Mouse (Mus musculus) heart, embryonic 12.5 days (tissue): ENCODE measurements around the gene Gm10272. TPM values are rescaled to one million over a fixed set of nuclear protein-coding genes. Genes with fewer than 3 reads are reported as not detected.

Experiments
- ATAC-seq: fragments of 200-750 bp; cut with Nextera tagmentation; 2 replicates; pipeline ENCODE4 v1.8.0; 2017; ENCODE audit warnings: moderate TSS enrichment, moderate library complexity; ENCODE audit not compliant: insufficient number of reproducible peaks, low FRiP score
- H3K27ac ChIP-seq: fragments of 300-500 bp; sonication (generic); 2 replicates; pipeline ENCODE4 v1.5.1; 2016; ENCODE audit warnings: mild to moderate bottlenecking, moderate library complexity; ENCODE audit not compliant: poor library complexity, severe bottlenecking
- H3K27me3 ChIP-seq: fragments of 300-500 bp; sonication (generic); replicated peaks from 2 replicates; pipeline ENCODE4 v1.6.1; 2016; ENCODE audit warnings: mild to moderate bottlenecking, moderate library complexity
- H3K36me3 ChIP-seq: fragments of 300-500 bp; sonication (generic); 2 replicates; pipeline ENCODE4 v1.6.1; 2016; ENCODE audit warnings: mild to moderate bottlenecking, moderate library complexity
- H3K4me1 ChIP-seq: fragments of 300-500 bp; sonication (generic); replicated peaks from 2 replicates; pipeline ENCODE4 v1.6.1; 2016; ENCODE audit warnings: mild to moderate bottlenecking
- H3K4me2 ChIP-seq: fragments of 300-500 bp; sonication (generic); 2 replicates; pipeline ENCODE4 v1.6.1; 2016; ENCODE audit warnings: mild to moderate bottlenecking, moderate library complexity
- H3K4me3 ChIP-seq: fragments of 300-500 bp; sonication (generic); 2 replicates; pipeline ENCODE4 v1.5.1; 2016; ENCODE audit warnings: mild to moderate bottlenecking
- H3K9ac ChIP-seq: fragments of 300-500 bp; sonication (generic); 2 replicates; pipeline ENCODE4 v1.6.1; 2016; ENCODE audit warnings: mild to moderate bottlenecking, moderate library complexity
- H3K9me3 ChIP-seq: fragments of 300-500 bp; sonication (generic); replicated peaks from 2 replicates; pipeline ENCODE4 v1.6.1; 2016; ENCODE audit warnings: mild to moderate bottlenecking, moderate library complexity
- WGBS: fragments of 180-500 bp; shearing (Covaris S2); methylation state at CpG from one replicate; pipeline ENCODE4 v1.1.7; 2016; 5-methylcytosine and 5-hydroxymethylcytosine counted together
- polyA plus RNA-seq: library from polyadenylated mRNA; unstranded; fragments of >200 nt; fragmentation: Nextera tagmentation; extraction: Ambion mirVana; gene quantifications from 2 replicates; pipeline ENCODE4 v1.2.1, GENCODE M21; 2016

Gene Gm10272
- not detected in 2 replicates for polyA plus RNA-seq

- H3K9ac ChIP-seq = no peak within 1 kb of the TSS
- no peak within 1 kb of the TSS for H3K4me2 ChIP-seq
- no peaks in the 10 kb centered on the region for H3K27me3 ChIP-seq
- H3K36me3 ChIP-seq = no peaks in the 10 kb centered on the region
- H3K27ac ChIP-seq = no peak within 1 kb of the TSS
- no peak for ATAC-seq
- no peaks in the 10 kb centered on the region for H3K4me1 ChIP-seq
- peaks cover 18% of the 10 kb centered on the region; the same call in 1 of the 2 replicates for H3K9me3 ChIP-seq
- WGBS = 95% methylated on average over 1 of the region's 1 CpGs
- H3K4me3 ChIP-seq = no peak within 1 kb of the TSS
These were observed at the start of gene Gm10272 for GRCm38 (mm10) chr10:77706326-77706725. TSS of gene Gm10272 (plus strand) at chr10:77706626.

- H3K4me3 ChIP-seq = no peak overlapping the region
- peaks cover 5% of the 10 kb centered on the region for H3K27me3 ChIP-seq
- H3K36me3 ChIP-seq = no peaks in the 10 kb centered on the region
- H3K9ac ChIP-seq = no peak overlapping the region
- H3K9me3 ChIP-seq = peaks cover 10% of the 10 kb centered on the region; the same call in 1 of the 2 replicates
- H3K4me1 ChIP-seq = no peaks in the 10 kb centered on the region
- ATAC-seq = no peak
- no peak overlapping the region for H3K27ac ChIP-seq
- WGBS = 66% methylated on average over 15 of the region's 15 CpGs
- no peak overlapping the region for H3K4me2 ChIP-seq
These were observed 48.0 kb upstream of the Gm10272 start for GRCm38 (mm10) chr10:77658286-77658994.

- Histone ChIP-seq H3K27me3 (peaks cover 38% of the 10 kb centered on the region), H3K4me1 (no peaks in the 10 kb centered on the region), H3K4me2 (peak overlapping the region; percentile 32), H3K4me3 (0 out of 2 replicates have a peak overlapping the region, but pooled peaks have one; percentile 5), H3K27ac (no peak overlapping the region), H3K36me3 (no peaks in the 10 kb centered on the region), H3K9me3 (peaks cover 10% of the 10 kb centered on the region; the same call in 1 of the 2 replicates), H3K9ac (no peak overlapping the region)
- 35% methylated on average over 43 of the region's 43 CpGs for WGBS
- no peak; the same call in 1 of the 2 replicates for ATAC-seq
These were observed 42.3 kb upstream of the Gm10272 start for GRCm38 (mm10) chr10:77663949-77664665.

- Histone ChIP-seq H3K36me3 (no peaks in the 10 kb centered on the region), H3K27ac (no peak overlapping the region), H3K9ac (no peak overlapping the region), H3K4me2 (no peak overlapping the region), H3K4me3 (no peak overlapping the region), H3K9me3 (no peaks in the 10 kb centered on the region; the same call in 1 of the 2 replicates), H3K4me1 (no peaks in the 10 kb centered on the region), H3K27me3 (peaks cover 38% of the 10 kb centered on the region)
- WGBS = 80% methylated on average over 8 of the region's 8 CpGs
- ATAC-seq = no peak
These were observed 40.1 kb upstream of the Gm10272 start for GRCm38 (mm10) chr10:77666342-77666741.

GRCm38 (mm10) chr10:77667402-77667801 lies 39.0 kb upstream of the Gm10272 start:
- 70% methylated on average over 4 of the region's 4 CpGs for WGBS
- H3K27me3 ChIP-seq = peaks cover 38% of the 10 kb centered on the region
- no peak overlapping the region for H3K4me2 ChIP-seq
- H3K36me3 ChIP-seq = no peaks in the 10 kb centered on the region
- H3K4me3 ChIP-seq = no peak overlapping the region
- no peak overlapping the region for H3K9ac ChIP-seq
- no peaks in the 10 kb centered on the region for H3K4me1 ChIP-seq
- ATAC-seq = no peak
- H3K27ac ChIP-seq = no peak overlapping the region
- H3K9me3 ChIP-seq = no peaks in the 10 kb centered on the region; the same call in 1 of the 2 replicates

- H3K27ac ChIP-seq = no peak overlapping the region
- ATAC-seq = no peak
- H3K36me3 ChIP-seq = no peaks in the 10 kb centered on the region
- WGBS = 76% methylated on average over 4 of the region's 4 CpGs
- H3K9me3 ChIP-seq = no peaks in the 10 kb centered on the region; the same call in 1 of the 2 replicates
- no peaks in the 10 kb centered on the region for H3K4me1 ChIP-seq
- no peak overlapping the region for H3K4me2 ChIP-seq
- no peak overlapping the region for H3K9ac ChIP-seq
- H3K4me3 ChIP-seq = no peak overlapping the region
- peaks cover 23% of the 10 kb centered on the region for H3K27me3 ChIP-seq
These were observed 35.7 kb upstream of the Gm10272 start for GRCm38 (mm10) chr10:77670710-77671109.

- peak; percentile 89 for ATAC-seq
- H3K27ac ChIP-seq = no peak overlapping the region
These were observed 34.9 kb upstream of the Gm10272 start for GRCm38 (mm10) chr10:77671519-77671918.

GRCm38 (mm10) chr10:77673765-77674164 lies 32.7 kb upstream of the Gm10272 start:
- 55% methylated on average over 13 of the region's 13 CpGs for WGBS
- ATAC-seq = no peak
- H3K4me2 ChIP-seq = no peak overlapping the region
- H3K27ac ChIP-seq = no peak overlapping the region
- H3K9ac ChIP-seq = no peak overlapping the region
- no peaks in the 10 kb centered on the region; the same call in 1 of the 2 replicates for H3K9me3 ChIP-seq
- H3K36me3 ChIP-seq = no peaks in the 10 kb centered on the region
- H3K4me1 ChIP-seq = peaks cover 8% of the 10 kb centered on the region
- H3K4me3 ChIP-seq = no peak overlapping the region
- H3K27me3 ChIP-seq = peaks cover 42% of the 10 kb centered on the region

More at GRCm38 (mm10) chr10:77671519-77671918, 34.9 kb upstream of the Gm10272 start:
- no peaks in the 10 kb centered on the region; the same call in 1 of the 2 replicates for H3K9me3 ChIP-seq
- no peaks in the 10 kb centered on the region for H3K36me3 ChIP-seq
- H3K4me3 ChIP-seq = no peak overlapping the region
- 12% methylated on average over 4 of the region's 4 CpGs for WGBS
- no peak overlapping the region for H3K9ac ChIP-seq
- no peak overlapping the region for H3K4me2 ChIP-seq
- H3K27me3 ChIP-seq = peaks cover 23% of the 10 kb centered on the region
- H3K4me1 ChIP-seq = no peaks in the 10 kb centered on the region

GRCm38 (mm10) chr10:77677562-77677961 lies 28.9 kb upstream of the Gm10272 start:
- H3K9ac ChIP-seq = no peak overlapping the region
- peak overlapping the region; percentile 35 for H3K4me3 ChIP-seq
- peaks cover 8% of the 10 kb centered on the region for H3K4me1 ChIP-seq
- H3K27ac ChIP-seq = no peak overlapping the region
- H3K36me3 ChIP-seq = no peaks in the 10 kb centered on the region
- peaks cover 62% of the 10 kb centered on the region for H3K27me3 ChIP-seq
- H3K4me2 ChIP-seq = peak overlapping the region; percentile 65
- no peaks in the 10 kb centered on the region for H3K9me3 ChIP-seq
- 1% methylated on average over 35 of the region's 35 CpGs for WGBS
- ATAC-seq = no peak

GRCm38 (mm10) chr10:77682994-77683393 lies 23.4 kb upstream of the Gm10272 start:
- H3K9ac ChIP-seq = no peak overlapping the region
- H3K27ac ChIP-seq = no peak overlapping the region
- WGBS = 68% methylated on average over 7 of the region's 7 CpGs
- H3K4me1 ChIP-seq = peaks cover 10% of the 10 kb centered on the region
- H3K9me3 ChIP-seq = no peaks in the 10 kb centered on the region
- H3K27me3 ChIP-seq = peaks cover 81% of the 10 kb centered on the region
- no peak overlapping the region for H3K4me3 ChIP-seq
- ATAC-seq = no peak
- H3K36me3 ChIP-seq = no peaks in the 10 kb centered on the region
- no peak overlapping the region for H3K4me2 ChIP-seq

- no peak for ATAC-seq
- no peak overlapping the region for H3K9ac ChIP-seq
These were observed 22.2 kb upstream of the Gm10272 start for GRCm38 (mm10) chr10:77684181-77684580.

More at GRCm38 (mm10) chr10:77684181-77684580, 22.2 kb upstream of the Gm10272 start:
- Histone ChIP-seq H3K27ac (no peak overlapping the region), H3K9me3 (no peaks in the 10 kb centered on the region), H3K36me3 (no peaks in the 10 kb centered on the region), H3K4me1 (peaks cover 10% of the 10 kb centered on the region; the same call in 1 of the 2 replicates), H3K4me2 (no peak overlapping the region), H3K4me3 (no peak overlapping the region), H3K27me3 (peaks cover 82% of the 10 kb centered on the region)
- 37% methylated on average over 8 of the region's 8 CpGs for WGBS
